Mouse (Mus musculus) bone marrow, adult 2 months (tissue): ENCODE data around the gene Ints12. TPM values are rescaled to one million over a fixed set of nuclear protein-coding genes. Genes with fewer than 3 reads are reported as not detected.

Source experiments
- H3K27ac ChIP-seq: fragments of 200-500 bp; 2 replicates; pipeline ENCODE4 v1.5.1; 2012; ENCODE audit warnings: low read depth, mild to moderate bottlenecking, control low read depth, inconsistent platforms, low read length; ENCODE audit not compliant: control insufficient read depth, poor library complexity, insufficient read depth
- H3K4me1 ChIP-seq: fragments of 200-500 bp; 2 replicates; pipeline ENCODE4 v1.6.1; 2011; ENCODE audit warnings: low read length; ENCODE audit not compliant: control insufficient read depth, insufficient read depth
- H3K4me3 ChIP-seq: fragments of 200-500 bp; replicated peaks from 2 replicates; pipeline ENCODE3; 2011; ENCODE audit warnings: mild to moderate bottlenecking, low read depth, low read length, control low read depth; ENCODE audit not compliant: control insufficient read depth
- CTCF ChIP-seq: fragments of 200-500 bp; IDR thresholded peaks from 2 replicates; pipeline ENCODE4 v1.5.1; 2011; ENCODE audit warnings: low read length, control low read depth; ENCODE audit not compliant: control insufficient read depth, insufficient read depth
- POLR2A ChIP-seq: fragments of 200-500 bp; IDR thresholded peaks from 2 replicates; pipeline ENCODE4 v1.6.1; 2011; ENCODE audit warnings: low read depth, mild to moderate bottlenecking, control low read depth, low read length, borderline replicate concordance; ENCODE audit not compliant: control insufficient read depth
- WGBS: fragments of 180-500 bp; shearing (Covaris S2); methylation state at CpG from one replicate; pipeline ENCODE4 v1.1.7; 2018; 5-methylcytosine and 5-hydroxymethylcytosine counted together
- polyA plus RNA-seq: library from polyadenylated mRNA; stranded (reverse); fragments of >200 nt; gene quantifications from 2 replicates; pipeline ENCODE4 v1.2.4, GENCODE M21; 2011; ENCODE audit warnings: low replicate concordance; ENCODE audit not compliant: missing spikeins, insufficient read depth, insufficient read length

Gene Ints12
- polyA plus RNA-seq, 1 experiment: 9.9 TPM

- no peak for TF ChIP-seq CTCF
- TF ChIP-seq POLR2A: no peak
- Histone ChIP-seq H3K4me3 (no peak overlapping the region), H3K4me1 (no peaks in the 10 kb centered on the region), H3K27ac (no peak overlapping the region)
- 60% methylated on average over 1 of the region's 1 CpGs for WGBS
Measured at GRCm38 (mm10) chr3:133113281-133113680, 21.6 kb downstream of the Ints12 start.

- Histone ChIP-seq H3K4me1 (no peaks in the 10 kb centered on the region), H3K4me3 (no peak overlapping the region), H3K27ac (no peak overlapping the region)
- TF ChIP-seq POLR2A: no peak
- TF ChIP-seq CTCF: no peak
- 84% methylated on average over 5 of the region's 5 CpGs for WGBS
Measured at GRCm38 (mm10) chr3:133131372-133131771, 39.7 kb downstream of the Ints12 start.

GRCm38 (mm10) chr3:133132611-133133010, 41.0 kb downstream of the Ints12 start:
- WGBS: 74% methylated on average over 8 of the region's 8 CpGs
- no peak overlapping the region for H3K4me3 ChIP-seq
- H3K4me1 ChIP-seq: no peaks in the 10 kb centered on the region
- TF ChIP-seq CTCF (no peak), POLR2A (no peak)
- no peak overlapping the region for H3K27ac ChIP-seq

- WGBS: 74% methylated on average over 6 of the region's 6 CpGs
- Histone ChIP-seq H3K4me1 (no peaks in the 10 kb centered on the region), H3K4me3 (no peak overlapping the region), H3K27ac (no peak overlapping the region)
- no peak for TF ChIP-seq CTCF
- no peak for TF ChIP-seq POLR2A
Measured at GRCm38 (mm10) chr3:133141877-133142276, 50.2 kb downstream of the Ints12 start.

GRCm38 (mm10) chr3:133144511-133145147, 53.0 kb downstream of the Ints12 start:
- WGBS: 79% methylated on average over 6 of the region's 6 CpGs
- Histone ChIP-seq H3K4me1 (no peaks in the 10 kb centered on the region), H3K4me3 (no peak overlapping the region), H3K27ac (no peak overlapping the region)
- TF ChIP-seq POLR2A (no peak), CTCF (no peak)

- H3K4me1 ChIP-seq: no peaks in the 10 kb centered on the region
- no peak overlapping the region for H3K27ac ChIP-seq
- TF ChIP-seq POLR2A (no peak), CTCF (no peak)
- 77% methylated on average over 6 of the region's 6 CpGs for WGBS
- H3K4me3 ChIP-seq: no peak overlapping the region
Measured at GRCm38 (mm10) chr3:133151629-133152028, 60.0 kb downstream of the Ints12 start.

- H3K27ac ChIP-seq: no peak overlapping the region
- no peak overlapping the region for H3K4me3 ChIP-seq
- H3K4me1 ChIP-seq: no peaks in the 10 kb centered on the region
- TF ChIP-seq CTCF (no peak), POLR2A (no peak)
- WGBS: 59% methylated on average over 1 of the region's 1 CpGs
Measured at GRCm38 (mm10) chr3:133152831-133153230, 61.2 kb downstream of the Ints12 start.

GRCm38 (mm10) chr3:133153629-133154028, 62.0 kb downstream of the Ints12 start:
- WGBS: 62% methylated on average over 6 of the region's 6 CpGs
- TF ChIP-seq POLR2A (no peak), CTCF (no peak)
- Histone ChIP-seq H3K4me1 (no peaks in the 10 kb centered on the region), H3K27ac (no peak overlapping the region), H3K4me3 (no peak overlapping the region)

- Histone ChIP-seq H3K27ac (no peak overlapping the region), H3K4me3 (no peak overlapping the region), H3K4me1 (no peaks in the 10 kb centered on the region)
- TF ChIP-seq CTCF: no peak
- no peak for TF ChIP-seq POLR2A
- 82% methylated on average over 8 of the region's 8 CpGs for WGBS
Measured at GRCm38 (mm10) chr3:133154683-133155082, 63.0 kb downstream of the Ints12 start.
